Comparison of ENCODE assay signal across 14 mouse cellular contexts in the genomic region with DNA sequence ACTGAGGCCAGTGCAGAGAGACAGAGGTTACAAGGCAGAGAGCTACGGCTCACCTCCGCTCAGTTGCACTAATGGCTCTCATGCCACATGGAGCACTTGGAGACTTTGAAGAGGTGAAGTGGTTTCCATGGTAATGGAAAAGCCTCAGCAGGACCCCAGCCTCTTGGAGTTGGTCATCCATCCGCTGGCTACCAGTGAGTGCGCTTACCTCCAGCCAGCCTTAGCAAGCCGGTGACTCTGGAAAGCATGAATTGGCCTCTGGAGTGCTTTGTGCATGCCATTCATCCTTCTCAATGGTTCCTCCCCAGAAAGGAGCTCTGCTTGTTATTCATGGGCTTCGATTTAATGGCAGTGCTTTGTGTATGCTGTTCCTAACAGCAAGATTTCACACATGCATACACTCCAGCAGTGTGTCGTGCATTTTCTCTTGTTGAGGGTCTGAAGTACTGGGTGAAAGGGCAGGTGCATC.
DNase-seq lines count a peak whose midpoint lies in the region; ATAC-seq and TF ChIP-seq lines count a peak whose summit lies in the region.
"Had no signal": no experiment of that assay in that cellular context is flagged by ENCODE, and none has a peak within 500 bp of the region (broad histone marks: within the 10 kb centered on the region; RNA-seq: fewer than 3 reads in every experiment).

No protein-coding gene starts in this region.

- H3K4me3 ChIP-seq in forebrain, embryonic 10.5 days, result no peak overlapping the region
- no peak overlapping the region for H3K4me3 ChIP-seq in hindbrain, embryonic 14.5 days (replicated peaks; ENCODE audit: low read length)
- H3K4me3 ChIP-seq in midbrain, postnatal 0 days (ENCODE audit: low read depth, low read length), result no peak overlapping the region
- H3K4me3 ChIP-seq in liver, postnatal 0 days (ENCODE audit: low read depth, low read length), result no peak overlapping the region
- H3K4me3 ChIP-seq: gastrocnemius, adult 2 months; heart, embryonic 15.5 days; liver, embryonic 13.5 days had no signal

- intact Hi-C loops in left cerebral cortex, postnatal 36 days (cut with DNase I), result no loop called here

- ATAC-seq in hindbrain, embryonic 14.5 days (ENCODE audit: low FRiP score), result peak; percentile 82
- peak; percentile 23; the same call in 1 of the 2 replicates for ATAC-seq in midbrain, postnatal 0 days (ENCODE audit: low FRiP score)
- no peak for ATAC-seq in liver, postnatal 0 days
- ATAC-seq: intestine, postnatal 0 days had no signal

- H3K9me3 ChIP-seq in forebrain, embryonic 10.5 days, result no peaks in the 10 kb centered on the region
- H3K9me3 ChIP-seq in hindbrain, embryonic 14.5 days (ENCODE audit: control insufficient read depth, low read length), result no peaks in the 10 kb centered on the region
- H3K9me3 ChIP-seq in midbrain, postnatal 0 days (ENCODE audit: low read length), result no peaks in the 10 kb centered on the region
- H3K9me3 ChIP-seq in liver, postnatal 0 days (ENCODE audit: low read length), result no peaks in the 10 kb centered on the region
- H3K9me3 ChIP-seq: heart, embryonic 15.5 days; liver, embryonic 13.5 days had no signal

- H3K4me2 ChIP-seq in hindbrain, embryonic 14.5 days (replicated peaks), result no peak overlapping the region
- no peak overlapping the region for H3K4me2 ChIP-seq in midbrain, postnatal 0 days (ENCODE audit: low read depth, low read length, poor library complexity, severe bottlenecking)
- no peak overlapping the region for H3K4me2 ChIP-seq in liver, postnatal 0 days (ENCODE audit: low read depth, low read length)
- H3K4me2 ChIP-seq: heart, embryonic 15.5 days; liver, embryonic 13.5 days had no signal

- peaks cover 47% of the 10 kb centered on the region for H3K4me1 ChIP-seq in forebrain, embryonic 10.5 days
- peaks cover 13% of the 10 kb centered on the region for H3K4me1 ChIP-seq in hindbrain, embryonic 14.5 days (replicated peaks; ENCODE audit: control insufficient read depth, insufficient read depth, low read length)
- no peaks in the 10 kb centered on the region; the same call in 1 of the 2 replicates for H3K4me1 ChIP-seq in midbrain, postnatal 0 days (ENCODE audit: insufficient read depth, low read length)
- H3K4me1 ChIP-seq in liver, postnatal 0 days (ENCODE audit: insufficient read depth), result no peaks in the 10 kb centered on the region
- H3K4me1 ChIP-seq: heart, embryonic 15.5 days; liver, embryonic 13.5 days had no signal

- H3K9ac ChIP-seq in hindbrain, embryonic 14.5 days, result no peak overlapping the region
- H3K9ac ChIP-seq in midbrain, postnatal 0 days (replicated peaks; ENCODE audit: low read length, poor library complexity, severe bottlenecking), result no peak overlapping the region
- no peak overlapping the region for H3K9ac ChIP-seq in liver, postnatal 0 days (replicated peaks)
- H3K9ac ChIP-seq: heart, embryonic 15.5 days; liver, embryonic 13.5 days had no signal

- H3K27me3 ChIP-seq in forebrain, embryonic 10.5 days (ENCODE audit: poor library complexity, severe bottlenecking), result peaks cover 51% of the 10 kb centered on the region
- no peaks in the 10 kb centered on the region; the same call in 1 of the 2 replicates for H3K27me3 ChIP-seq in hindbrain, embryonic 14.5 days (ENCODE audit: control insufficient read depth, insufficient read depth, low read length)
- no peaks in the 10 kb centered on the region for H3K27me3 ChIP-seq in midbrain, postnatal 0 days (ENCODE audit: insufficient read depth, low read length)
- no peaks in the 10 kb centered on the region for H3K27me3 ChIP-seq in liver, postnatal 0 days (ENCODE audit: insufficient read depth, low read length)
- H3K27me3 ChIP-seq: CH12.LX; heart, embryonic 15.5 days; liver, embryonic 13.5 days had no signal

- TF ChIP-seq EP300 in liver, postnatal 0 days (IDR thresholded peaks at IDR 0.05; ENCODE audit: low read depth), result no peak

- no peak for TF ChIP-seq CTCF in brain, embryonic 14.5 days (IDR thresholded peaks at IDR 0.05; ENCODE audit: borderline replicate concordance, extremely low read depth, insufficient read depth, insufficient read length)
- TF ChIP-seq CTCF in midbrain, postnatal 0 days (IDR thresholded peaks at IDR 0.05), result no peak
- no peak for TF ChIP-seq CTCF in liver, postnatal 0 days (IDR thresholded peaks at IDR 0.05; ENCODE audit: low read depth)

- H3K27ac ChIP-seq in forebrain, embryonic 10.5 days, result peak overlapping the region; percentile 67
- no peak overlapping the region for H3K27ac ChIP-seq in hindbrain, embryonic 14.5 days
- no peak overlapping the region for H3K27ac ChIP-seq in midbrain, postnatal 0 days (ENCODE audit: low read depth, low read length)
- no peak overlapping the region for H3K27ac ChIP-seq in liver, postnatal 0 days (ENCODE audit: low read depth)
- H3K27ac ChIP-seq: gastrocnemius, adult 2 months; heart, embryonic 15.5 days; liver, embryonic 13.5 days had no signal

- no peaks in the 10 kb centered on the region for H3K36me3 ChIP-seq in forebrain, embryonic 10.5 days (replicated peaks)
- H3K36me3 ChIP-seq in hindbrain, embryonic 14.5 days (replicated peaks; ENCODE audit: control insufficient read depth, insufficient read depth), result no peaks in the 10 kb centered on the region
- no peaks in the 10 kb centered on the region for H3K36me3 ChIP-seq in midbrain, postnatal 0 days (ENCODE audit: insufficient read depth, low read length)
- H3K36me3 ChIP-seq in liver, postnatal 0 days (replicated peaks; ENCODE audit: insufficient read depth, low read length), result no peaks in the 10 kb centered on the region
- H3K36me3 ChIP-seq: heart, embryonic 15.5 days; liver, embryonic 13.5 days had no signal

- peak; percentile 88 for DNase-seq in brain, embryonic 14.5 days (ENCODE audit: low read depth)
- DNase-seq in forebrain, embryonic 10.5 days (ENCODE audit: extremely low spot score, low spot score), result peak; percentile 74
- no peak for DNase-seq in hindbrain, embryonic 14.5 days (ENCODE audit: low spot score)
- DNase-seq in midbrain, postnatal 0 days (ENCODE audit: low spot score), result peak; percentile 46
- DNase-seq in left cerebral cortex, postnatal 36 days (ENCODE audit: low spot score in 2 of 2), result no peak
- no peak for DNase-seq in cerebellum, postnatal 14 days
- DNase-seq in liver, postnatal 0 days, result no peak
- DNase-seq in urinary bladder, postnatal 36 days (ENCODE audit: low spot score in 2 of 2), result no peak
- DNase-seq: cerebellum, adult 8-10 months; gastrocnemius, adult 2 months; liver, embryonic 13.5 days had no signal

- 26% methylated on average over 7 of the region's 7 CpGs for WGBS in forebrain, embryonic 10.5 days
- 15% methylated on average over 7 of the region's 7 CpGs for WGBS in hindbrain, embryonic 14.5 days
- WGBS in midbrain, postnatal 0 days, result 22% methylated on average over 7 of the region's 7 CpGs
- 77% methylated on average over 7 of the region's 7 CpGs for WGBS in liver, postnatal 0 days (ENCODE audit: insufficient replicate concordance)

- TF ChIP-seq POLR2A in brain, embryonic 14.5 days (IDR thresholded peaks at IDR 0.05; ENCODE audit: borderline replicate concordance, extremely low read depth, insufficient read depth, insufficient read length, poor library complexity, severe bottlenecking), result no peak

Comparison
In these comparisons a context has a peak if more than half of its experiments do, and no peak if none do; other contexts are left out.
1. DNase-seq: peak in brain, embryonic 14.5 days (single experiment), forebrain, embryonic 10.5 days (single experiment) and midbrain, postnatal 0 days (single experiment); none in hindbrain, embryonic 14.5 days (single experiment), left cerebral cortex, postnatal 36 days (0 of 2), cerebellum, postnatal 14 days (0 of 2), liver, postnatal 0 days (single experiment) and urinary bladder, postnatal 36 days (0 of 2).